Mouse (Mus musculus) spleen, adult 2 months (tissue): ENCODE data around the gene LTO1.

Source experiments
- CTCF ChIP-seq: fragments of 200-500 bp; IDR thresholded peaks from 2 replicates; pipeline ENCODE4 v1.5.1; 2011; ENCODE audit warnings: mild to moderate bottlenecking, inconsistent platforms; ENCODE audit not compliant: insufficient read depth, insufficient read length, insufficient replicate concordance; ENCODE audit errors: extremely low read depth
- POLR2A ChIP-seq: fragments of 200-500 bp; IDR thresholded peaks from 2 replicates; pipeline ENCODE4 v1.6.1; 2011; ENCODE audit warnings: low read depth, low read length, inconsistent platforms

GRCm38 (mm10) chr7:144873160-144873559 lies 41.7 kb upstream of the LTO1 start:
- TF ChIP-seq POLR2A (no peak), CTCF (no peak)
